Mouse (Mus musculus) erythroblast, embryonic 14.5 days (primary cell): ENCODE measurements around the gene Mmp11.

Source experiments
- GATA1 ChIP-seq: IDR thresholded peaks from 2 replicates; pipeline ENCODE4 v1.6.1; 2012; ENCODE audit warnings: low read length, inconsistent platforms, mixed read lengths
- TAL1 ChIP-seq: IDR thresholded peaks from 3 replicates; pipeline ENCODE4 v1.6.1; 2012; ENCODE audit warnings: low read length, inconsistent platforms, mixed read lengths

GRCm38 (mm10) chr10:75941042-75941824, 4.9 kb upstream of the Mmp11 start:
- TF ChIP-seq GATA1 = no peak
- TF ChIP-seq TAL1 = no peak
